Mouse (Mus musculus): Measurements from ENCODE around the gene Nxpe4. TPM values are rescaled to one million over a fixed set of nuclear protein-coding genes. Genes with fewer than 3 reads are reported as not detected.

Nxpe4 gene
- polyA plus RNA-seq, 1 experiment from 2014 or later: 5.1 TPM

GRCm38 (mm10) chr9:48176764-48177163 is 14.9 kb downstream of the Nxpe4 start:
- H3K4me3 ChIP-seq (ENCODE audit: control insufficient read depth in 1 of 2, insufficient read depth in 1 of 2, low read depth in 1 of 2, low read length in 2 of 2): no peak overlapping the region
- H3K27me3 ChIP-seq (ENCODE audit: control insufficient read depth, insufficient read depth, low read length): no peaks in the 10 kb centered on the region
- no peak overlapping the region for H3K9ac ChIP-seq (ENCODE audit: low read length)
- no peaks in the 10 kb centered on the region for H3K4me1 ChIP-seq (ENCODE audit: control insufficient read depth in 2 of 2, insufficient read depth in 2 of 2, low read length in 2 of 2)
- no peak overlapping the region for H3K27ac ChIP-seq (replicated peaks in 1 of 2; ENCODE audit: control insufficient read depth in 1 of 2, insufficient read depth in 1 of 2, low read depth in 2 of 2, low read length in 2 of 2)
- H3K9me3 ChIP-seq (ENCODE audit: control insufficient read depth, low read length): no peaks in the 10 kb centered on the region
- WGBS: 46% methylated on average over 1 of the region's 1 CpGs
- H3K4me2 ChIP-seq (ENCODE audit: low read length): no peak overlapping the region
- ATAC-seq (ENCODE audit: insufficient number of reproducible peaks, insufficient read depth, low FRiP score, low read depth): no peak
- H3K36me3 ChIP-seq (ENCODE audit: control insufficient read depth, insufficient read depth, low read length): no peaks in the 10 kb centered on the region

DNA sequence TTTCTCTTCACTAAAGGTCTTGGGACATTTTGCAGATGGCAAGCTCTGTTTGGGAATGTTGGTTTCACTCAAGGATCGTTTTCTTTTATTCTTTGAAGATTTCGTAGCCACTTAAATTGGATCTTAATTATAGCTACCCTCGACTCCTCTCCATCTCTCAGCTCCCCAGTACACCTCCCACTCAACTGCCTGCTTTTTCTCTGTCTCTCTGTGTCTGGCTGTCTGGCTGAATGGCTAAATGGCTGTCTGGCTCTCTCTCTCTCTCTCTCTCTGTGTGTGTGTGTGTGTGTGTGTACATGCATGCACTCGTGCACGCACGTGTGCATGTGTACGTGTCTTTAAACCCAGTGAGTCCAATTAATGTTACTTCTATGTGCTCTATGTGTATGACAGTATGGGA is 19.5 kb downstream of the Nxpe4 start:
- H3K27me3 ChIP-seq (ENCODE audit: control insufficient read depth, insufficient read depth, low read length): no peaks in the 10 kb centered on the region
- no peaks in the 10 kb centered on the region for H3K36me3 ChIP-seq (ENCODE audit: control insufficient read depth, insufficient read depth, low read length)
- H3K4me2 ChIP-seq (ENCODE audit: low read length): no peak overlapping the region
- WGBS: 87% methylated on average over 7 of the region's 7 CpGs
- no peaks in the 10 kb centered on the region for H3K4me1 ChIP-seq (ENCODE audit: control insufficient read depth in 2 of 2, insufficient read depth in 2 of 2, low read length in 2 of 2)
- no peak for ATAC-seq (ENCODE audit: insufficient number of reproducible peaks, insufficient read depth, low FRiP score, low read depth)
- H3K4me3 ChIP-seq (ENCODE audit: control insufficient read depth in 1 of 2, insufficient read depth in 1 of 2, low read depth in 1 of 2, low read length in 2 of 2): no peak overlapping the region
- H3K9me3 ChIP-seq (ENCODE audit: control insufficient read depth, low read length): no peaks in the 10 kb centered on the region
- H3K27ac ChIP-seq (replicated peaks in 1 of 2; ENCODE audit: control insufficient read depth in 1 of 2, insufficient read depth in 1 of 2, low read depth in 2 of 2, low read length in 2 of 2): no peak overlapping the region
- no peak overlapping the region for H3K9ac ChIP-seq (ENCODE audit: low read length)

GRCm38 (mm10) chr9:48182718-48183414 is 21.0 kb downstream of the Nxpe4 start:
- no peaks in the 10 kb centered on the region for H3K9me3 ChIP-seq (ENCODE audit: control insufficient read depth, low read length)
- no peak for ATAC-seq (ENCODE audit: insufficient number of reproducible peaks, insufficient read depth, low FRiP score, low read depth)
- H3K9ac ChIP-seq (ENCODE audit: low read length): no peak overlapping the region
- no peaks in the 10 kb centered on the region for H3K27me3 ChIP-seq (ENCODE audit: control insufficient read depth, insufficient read depth, low read length)
- 70% methylated on average over 7 of the region's 7 CpGs for WGBS
- H3K4me1 ChIP-seq (ENCODE audit: control insufficient read depth in 2 of 2, insufficient read depth in 2 of 2, low read length in 2 of 2): no peaks in the 10 kb centered on the region
- no peak overlapping the region for H3K27ac ChIP-seq (replicated peaks in 1 of 2; ENCODE audit: control insufficient read depth in 1 of 2, insufficient read depth in 1 of 2, low read depth in 2 of 2, low read length in 2 of 2)
- no peak overlapping the region for H3K4me2 ChIP-seq (ENCODE audit: low read length)
- no peaks in the 10 kb centered on the region for H3K36me3 ChIP-seq (ENCODE audit: control insufficient read depth, insufficient read depth, low read length)
- H3K4me3 ChIP-seq (ENCODE audit: control insufficient read depth in 1 of 2, insufficient read depth in 1 of 2, low read depth in 1 of 2, low read length in 2 of 2): no peak overlapping the region

DNA sequence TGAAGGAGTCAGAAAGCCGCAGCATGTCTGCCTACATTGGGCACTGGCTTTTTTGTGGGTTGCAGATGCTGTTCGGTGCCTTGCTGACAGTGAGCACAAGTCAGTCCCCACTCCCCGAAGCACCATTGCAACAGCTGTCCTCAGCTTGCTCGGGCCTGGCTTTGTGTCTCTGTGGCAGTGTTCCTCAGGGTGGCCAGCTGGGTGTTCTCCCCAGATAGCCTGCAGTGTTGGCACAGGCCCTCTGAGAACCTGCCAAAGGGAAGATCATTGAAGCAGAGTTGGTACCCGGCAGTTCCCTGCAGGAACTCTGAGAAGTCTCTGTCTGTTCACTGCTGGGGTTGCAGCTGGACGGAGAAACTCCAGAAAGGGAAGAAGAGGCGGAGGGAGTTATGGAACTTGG is 22.5 kb downstream of the Nxpe4 start:
- Histone ChIP-seq H3K36me3 (ENCODE audit: control insufficient read depth, insufficient read depth, low read length) (no peaks in the 10 kb centered on the region), H3K9me3 (ENCODE audit: control insufficient read depth, low read length) (no peaks in the 10 kb centered on the region), H3K9ac (ENCODE audit: low read length) (no peak overlapping the region), H3K27ac (replicated peaks in 1 of 2; ENCODE audit: control insufficient read depth in 1 of 2, insufficient read depth in 1 of 2, low read depth in 2 of 2, low read length in 2 of 2) (no peak overlapping the region), H3K4me3 (ENCODE audit: control insufficient read depth in 1 of 2, insufficient read depth in 1 of 2, low read depth in 1 of 2, low read length in 2 of 2) (no peak overlapping the region), H3K4me2 (ENCODE audit: low read length) (no peak overlapping the region), H3K4me1 (ENCODE audit: control insufficient read depth in 2 of 2, insufficient read depth in 2 of 2, low read length in 2 of 2) (no peaks in the 10 kb centered on the region), H3K27me3 (ENCODE audit: control insufficient read depth, insufficient read depth, low read length) (no peaks in the 10 kb centered on the region)
- 76% methylated on average over 7 of the region's 7 CpGs for WGBS
- ATAC-seq (ENCODE audit: insufficient number of reproducible peaks, insufficient read depth, low FRiP score, low read depth): no peak

- H3K4me3 ChIP-seq (ENCODE audit: control insufficient read depth in 1 of 2, insufficient read depth in 1 of 2, low read depth in 1 of 2, low read length in 2 of 2): no peak overlapping the region
- no peak overlapping the region for H3K27ac ChIP-seq (replicated peaks in 1 of 2; ENCODE audit: control insufficient read depth in 1 of 2, insufficient read depth in 1 of 2, low read depth in 2 of 2, low read length in 2 of 2)
- no peaks in the 10 kb centered on the region for H3K36me3 ChIP-seq (ENCODE audit: control insufficient read depth, insufficient read depth, low read length)
- H3K4me1 ChIP-seq (ENCODE audit: control insufficient read depth in 2 of 2, insufficient read depth in 2 of 2, low read length in 2 of 2): no peaks in the 10 kb centered on the region
- H3K9me3 ChIP-seq (ENCODE audit: control insufficient read depth, low read length): no peaks in the 10 kb centered on the region
- no peaks in the 10 kb centered on the region for H3K27me3 ChIP-seq (ENCODE audit: control insufficient read depth, insufficient read depth, low read length)
- H3K4me2 ChIP-seq (ENCODE audit: low read length): no peak overlapping the region
- 66% methylated on average over 6 of the region's 6 CpGs for WGBS
- no peak overlapping the region for H3K9ac ChIP-seq (ENCODE audit: low read length)
- ATAC-seq (ENCODE audit: insufficient number of reproducible peaks, insufficient read depth, low FRiP score, low read depth): no peak; the same call in 1 of the 2 replicates
Measured at GRCm38 (mm10) chr9:48188854-48189253, 27.0 kb downstream of the Nxpe4 start.

GRCm38 (mm10) chr9:48197458-48197884 is 35.6 kb downstream of the Nxpe4 start:
- no peaks in the 10 kb centered on the region for H3K36me3 ChIP-seq (ENCODE audit: control insufficient read depth, insufficient read depth, low read length)
- no peak overlapping the region for H3K9ac ChIP-seq (ENCODE audit: low read length)
- H3K9me3 ChIP-seq (ENCODE audit: control insufficient read depth, low read length): no peaks in the 10 kb centered on the region
- no peak overlapping the region for H3K27ac ChIP-seq (replicated peaks in 1 of 2; ENCODE audit: control insufficient read depth in 1 of 2, insufficient read depth in 1 of 2, low read depth in 2 of 2, low read length in 2 of 2)
- H3K4me3 ChIP-seq (ENCODE audit: control insufficient read depth in 1 of 2, insufficient read depth in 1 of 2, low read depth in 1 of 2, low read length in 2 of 2): no peak overlapping the region
- H3K27me3 ChIP-seq (ENCODE audit: control insufficient read depth, insufficient read depth, low read length): no peaks in the 10 kb centered on the region
- 64% methylated on average over 12 of the region's 12 CpGs for WGBS
- ATAC-seq (ENCODE audit: insufficient number of reproducible peaks, insufficient read depth, low FRiP score, low read depth): no peak
- H3K4me2 ChIP-seq (ENCODE audit: low read length): no peak overlapping the region
- H3K4me1 ChIP-seq (ENCODE audit: control insufficient read depth in 2 of 2, insufficient read depth in 2 of 2, low read length in 2 of 2): no peaks in the 10 kb centered on the region

DNA sequence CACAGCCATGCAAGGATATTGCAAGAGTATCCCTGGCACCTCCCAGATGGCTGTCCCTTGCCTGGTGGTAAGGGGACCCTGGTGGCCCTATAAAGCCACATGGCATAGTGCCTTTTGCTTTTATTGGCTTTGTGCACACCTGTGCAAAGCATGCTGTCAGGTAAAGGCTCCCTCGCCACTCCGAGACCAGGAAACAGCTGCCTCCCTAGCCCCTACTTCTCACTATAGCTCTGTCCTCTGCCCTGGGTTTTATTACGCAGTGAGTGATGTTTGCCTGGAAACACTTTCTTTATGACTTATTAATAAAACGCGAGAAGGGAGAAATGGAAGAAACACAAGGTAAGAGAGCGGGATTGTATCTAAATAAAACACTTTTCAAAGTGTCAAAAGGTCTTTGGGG is 49.1 kb downstream of the Nxpe4 start:
- no peak for ATAC-seq (ENCODE audit: insufficient number of reproducible peaks, insufficient read depth, low FRiP score, low read depth)
- H3K4me1 ChIP-seq (ENCODE audit: control insufficient read depth in 2 of 2, insufficient read depth in 2 of 2, low read length in 2 of 2): no peaks in the 10 kb centered on the region
- no peaks in the 10 kb centered on the region for H3K9me3 ChIP-seq (ENCODE audit: control insufficient read depth, low read length)
- 81% methylated on average over 6 of the region's 6 CpGs for WGBS
- no peak overlapping the region for H3K4me3 ChIP-seq (ENCODE audit: control insufficient read depth in 1 of 2, insufficient read depth in 1 of 2, low read depth in 1 of 2, low read length in 2 of 2)
- no peak overlapping the region for H3K9ac ChIP-seq (ENCODE audit: low read length)
- no peak overlapping the region for H3K4me2 ChIP-seq (ENCODE audit: low read length)
- H3K27ac ChIP-seq (replicated peaks in 1 of 2; ENCODE audit: control insufficient read depth in 1 of 2, insufficient read depth in 1 of 2, low read depth in 2 of 2, low read length in 2 of 2): no peak overlapping the region
- no peaks in the 10 kb centered on the region for H3K36me3 ChIP-seq (ENCODE audit: control insufficient read depth, insufficient read depth, low read length)
- H3K27me3 ChIP-seq (ENCODE audit: control insufficient read depth, insufficient read depth, low read length): no peaks in the 10 kb centered on the region

DNA sequence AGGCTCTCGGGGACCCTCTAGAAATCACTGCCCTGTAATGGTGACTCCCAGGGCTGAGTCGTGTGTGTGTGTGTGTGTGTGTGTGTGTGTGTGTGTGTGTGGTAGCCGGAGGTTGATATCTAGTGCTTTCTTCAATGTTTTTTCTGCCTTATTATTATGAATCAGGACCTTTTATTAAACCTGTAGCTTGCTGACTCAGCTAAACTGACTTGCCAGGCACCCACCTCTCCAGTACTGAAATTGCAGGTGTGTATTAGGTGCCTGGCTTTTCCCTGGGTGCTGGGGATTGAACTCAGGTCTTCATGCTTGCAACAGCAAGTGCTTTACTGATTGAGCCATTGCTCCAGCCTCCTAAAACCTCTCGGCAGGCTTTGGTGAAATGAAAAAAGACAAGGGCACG is 50.1 kb downstream of the Nxpe4 start:
- Histone ChIP-seq H3K4me3 (ENCODE audit: control insufficient read depth in 1 of 2, insufficient read depth in 1 of 2, low read depth in 1 of 2, low read length in 2 of 2) (no peak overlapping the region), H3K9ac (ENCODE audit: low read length) (no peak overlapping the region), H3K36me3 (ENCODE audit: control insufficient read depth, insufficient read depth, low read length) (no peaks in the 10 kb centered on the region), H3K4me2 (ENCODE audit: low read length) (no peak overlapping the region), H3K4me1 (ENCODE audit: control insufficient read depth in 2 of 2, insufficient read depth in 2 of 2, low read length in 2 of 2) (no peaks in the 10 kb centered on the region), H3K9me3 (ENCODE audit: control insufficient read depth, low read length) (no peaks in the 10 kb centered on the region), H3K27me3 (ENCODE audit: control insufficient read depth, insufficient read depth, low read length) (no peaks in the 10 kb centered on the region), H3K27ac (replicated peaks in 1 of 2; ENCODE audit: control insufficient read depth in 1 of 2, insufficient read depth in 1 of 2, low read depth in 2 of 2, low read length in 2 of 2) (no peak overlapping the region)
- 84% methylated on average over 5 of the region's 5 CpGs for WGBS
- ATAC-seq (ENCODE audit: insufficient number of reproducible peaks, insufficient read depth, low FRiP score, low read depth): no peak

Measured in heart, embryonic 14.5 days (tissue).